Mouse (Mus musculus) gonadal fat pad, adult 2 months (tissue): ENCODE results near the gene Znrf3. TPM values are rescaled to one million over a fixed set of nuclear protein-coding genes. Genes with fewer than 3 reads are reported as not detected.
A peak's percentile ranks its signal among the peaks of the same experiment; 100 is the strongest.

ENCODE experiments used
- DNase-seq: peaks from one replicate; pipeline ENCODE4 v3.0.0-alpha.2; 2012; ENCODE audit warnings: low read depth
- polyA plus RNA-seq: library from polyadenylated mRNA; depleted of rRNA; stranded (reverse); fragments of >200 nt; gene quantifications from 2 replicates; pipeline ENCODE4 v1.2.3, GENCODE M21; 2012

The Znrf3 gene
- polyA plus RNA-seq, 1 experiment = 7.2 TPM

DNA sequence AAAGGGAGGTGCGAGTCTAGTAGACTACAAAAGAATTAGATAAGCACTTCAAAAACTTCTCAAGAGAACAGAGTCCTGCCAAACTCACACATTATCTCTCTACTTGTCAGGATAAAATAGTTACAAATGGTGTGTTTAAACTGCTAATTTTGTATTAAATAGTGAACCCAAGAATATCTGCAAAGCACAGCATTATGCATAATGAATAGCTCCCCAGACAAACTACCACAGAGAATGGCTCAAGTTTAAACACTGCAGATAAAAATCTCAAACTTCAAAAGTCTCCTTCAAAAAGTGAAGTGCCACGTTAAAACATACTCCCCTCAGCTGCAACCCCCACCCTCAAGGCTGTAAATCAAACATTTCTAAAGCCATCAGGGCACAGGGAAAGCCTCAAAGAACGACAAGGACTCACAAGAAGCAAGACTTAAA lies 2.0 kb downstream of the Znrf3 start:
- no peak for DNase-seq

DNA sequence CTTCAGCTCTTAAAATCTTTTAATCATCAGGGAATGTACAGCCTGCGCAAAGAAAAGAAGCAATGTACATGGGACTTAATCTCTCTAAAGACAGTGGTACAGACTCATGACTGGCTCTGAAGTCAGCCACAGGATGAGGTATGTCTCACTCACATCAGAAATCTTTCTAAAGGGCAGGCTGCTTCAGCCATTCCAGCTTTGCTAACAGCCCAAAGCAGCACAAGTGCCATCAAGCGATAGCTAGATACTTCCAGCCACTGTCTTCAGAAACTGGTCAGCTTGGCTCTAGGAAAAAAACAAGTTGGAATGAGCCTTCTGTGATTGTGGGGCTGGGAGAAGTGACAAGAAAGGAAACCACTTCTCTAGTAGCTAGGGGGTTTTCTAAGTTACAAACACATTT lies 7.0 kb downstream of the Znrf3 start:
- no peak for DNase-seq

DNA sequence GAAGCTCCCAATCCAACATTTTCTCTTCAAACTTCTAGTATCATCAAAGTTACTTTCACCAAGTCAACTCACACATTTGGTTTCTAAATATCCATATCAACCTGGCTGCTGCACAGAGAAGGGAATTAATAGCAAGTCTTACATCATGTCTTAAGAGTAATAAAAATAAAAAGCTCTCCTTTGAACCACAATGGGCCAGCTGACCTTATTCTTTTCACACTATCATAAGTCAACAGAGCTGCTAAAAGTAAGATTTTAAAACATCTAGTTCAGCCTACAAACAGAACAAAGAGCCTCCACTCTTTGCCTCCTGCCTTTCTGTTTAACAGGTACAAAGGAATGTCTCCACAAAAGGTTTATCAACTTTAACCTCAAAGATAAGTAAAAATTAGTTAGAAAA lies 7.7 kb downstream of the Znrf3 start:
- no peak for DNase-seq

DNA sequence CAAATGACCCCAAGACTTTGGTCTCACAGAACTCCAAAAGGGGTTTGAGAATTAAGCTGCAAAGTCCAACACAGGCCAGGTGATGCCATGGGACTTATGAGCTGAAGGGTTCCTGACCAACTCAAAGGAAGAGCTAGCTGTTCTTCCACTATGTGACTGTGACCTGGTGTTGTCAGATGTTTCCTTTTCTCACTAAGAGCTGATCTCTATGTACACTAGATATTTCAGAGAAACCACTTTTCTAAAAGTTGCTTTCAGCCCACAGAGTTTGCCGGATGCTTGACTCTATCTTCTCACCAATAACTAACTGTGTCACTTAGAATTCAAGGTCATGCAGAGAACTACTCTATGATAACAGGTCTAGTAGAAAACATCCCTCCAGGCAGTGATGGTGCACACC lies 9.2 kb downstream of the Znrf3 start:
- DNase-seq = no peak

DNA sequence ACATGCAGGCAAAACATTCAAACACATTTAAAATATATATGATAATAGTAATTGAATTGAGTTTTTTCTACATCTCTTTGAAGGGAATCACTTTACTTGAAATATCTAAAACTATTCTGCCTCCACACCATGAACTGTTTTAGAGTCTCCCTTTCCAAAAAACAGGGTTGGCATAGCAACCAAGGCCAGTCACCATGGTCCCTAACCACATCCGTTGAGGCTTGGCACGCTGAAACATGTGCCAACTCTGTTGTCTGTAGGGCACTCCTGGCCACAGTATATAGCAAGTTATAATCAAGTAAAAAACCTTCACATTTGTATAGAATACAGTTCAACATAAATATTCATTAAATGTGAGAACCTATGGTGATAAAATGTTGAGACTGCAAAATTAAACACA lies 12.3 kb downstream of the Znrf3 start:
- no peak for DNase-seq

DNA sequence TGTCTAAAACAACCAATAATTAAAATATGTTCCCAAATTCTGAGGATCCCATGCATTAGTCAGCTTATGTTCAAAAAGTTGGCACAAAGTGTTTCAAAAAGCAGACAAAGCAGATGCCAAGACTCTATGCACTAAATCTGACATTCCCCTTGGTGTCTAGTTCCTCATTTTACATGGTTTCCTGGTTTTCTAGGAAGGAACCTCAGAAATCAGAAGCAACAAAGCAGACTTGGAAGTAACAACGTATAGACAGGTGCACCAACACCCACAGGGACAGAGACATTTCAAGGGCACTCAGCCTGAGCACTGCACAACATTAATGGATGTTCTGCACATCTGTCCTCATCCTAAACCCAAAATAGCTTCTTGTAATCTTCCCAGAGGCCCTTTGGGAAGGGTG lies 13.8 kb downstream of the Znrf3 start:
- no peak for DNase-seq

DNA sequence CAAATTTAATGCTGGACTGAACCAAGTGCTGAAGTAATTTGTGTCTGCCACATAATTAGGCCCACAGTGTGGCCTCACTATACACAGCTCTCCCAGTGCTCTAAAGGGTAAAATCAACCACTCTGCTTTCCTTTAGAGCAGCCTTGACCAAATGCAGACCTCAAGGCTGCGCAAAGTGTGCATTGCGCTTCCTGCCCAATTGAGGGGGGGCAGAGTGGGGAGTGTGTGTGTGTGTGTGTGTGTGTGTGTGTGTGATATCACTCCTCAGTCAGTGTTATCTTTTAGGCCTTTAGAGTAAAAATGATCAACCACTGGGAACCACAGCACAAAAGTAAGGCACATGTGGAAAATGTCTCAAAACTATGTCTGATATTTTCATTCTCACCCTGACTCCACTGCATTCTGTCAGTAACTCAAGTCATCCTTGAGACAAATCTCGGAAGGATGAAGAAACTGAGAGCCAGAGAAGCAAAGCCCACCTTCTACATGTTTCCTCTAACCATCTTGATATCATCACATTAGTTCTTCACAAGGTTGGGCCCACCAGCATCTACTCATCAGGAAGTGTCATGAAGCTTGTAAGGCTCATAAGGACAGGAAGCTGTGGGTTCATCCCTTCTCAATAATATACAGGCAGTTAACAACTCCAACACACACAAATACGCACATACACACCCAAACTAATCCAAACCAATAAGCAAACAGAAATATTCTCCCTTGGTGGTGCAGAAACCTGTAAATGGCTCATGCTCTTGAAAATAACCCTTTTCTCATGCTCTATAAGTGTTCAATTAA lies 15.1 kb downstream of the Znrf3 start:
- no peak for DNase-seq

DNA sequence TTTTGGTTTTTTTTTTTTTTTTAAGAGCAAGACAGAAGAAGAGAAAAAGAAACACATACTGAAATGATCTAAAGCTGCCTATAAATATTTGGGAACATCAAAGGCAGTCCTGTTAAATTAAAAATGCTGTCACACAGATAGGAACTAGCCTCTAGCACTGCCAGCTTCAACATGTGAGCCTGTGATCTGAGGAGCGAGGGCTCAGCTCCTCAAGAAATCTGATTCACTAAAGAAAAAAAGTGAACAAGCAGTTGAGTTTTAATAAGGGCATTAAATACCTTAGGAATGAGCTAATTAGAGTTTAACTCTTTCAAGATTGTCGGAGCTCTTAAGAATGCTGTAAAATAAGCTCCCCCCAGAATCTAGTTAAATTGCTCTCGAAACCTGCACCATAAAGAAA lies 17.4 kb downstream of the Znrf3 start:
- DNase-seq = no peak

DNA sequence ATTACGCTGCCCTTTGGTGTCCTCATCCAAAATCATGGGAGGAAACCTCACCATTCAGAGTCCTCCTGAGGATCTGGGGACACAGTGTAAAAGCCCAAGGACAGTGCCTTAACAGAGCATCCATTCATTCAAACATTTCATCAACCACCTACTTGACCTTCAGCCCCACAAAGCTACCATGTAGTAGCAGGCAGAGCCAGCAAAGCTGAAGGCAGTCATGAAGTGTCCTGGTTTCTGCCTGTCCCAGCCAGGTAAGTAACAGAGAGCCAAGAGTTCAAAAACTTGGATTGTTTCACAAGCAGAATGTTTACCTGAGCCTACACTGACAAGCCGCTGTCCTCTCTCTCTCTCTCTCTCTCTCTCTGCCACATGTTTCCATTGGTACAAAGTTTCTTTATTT lies 18.3 kb downstream of the Znrf3 start:
- DNase-seq = peak; percentile 65

DNA sequence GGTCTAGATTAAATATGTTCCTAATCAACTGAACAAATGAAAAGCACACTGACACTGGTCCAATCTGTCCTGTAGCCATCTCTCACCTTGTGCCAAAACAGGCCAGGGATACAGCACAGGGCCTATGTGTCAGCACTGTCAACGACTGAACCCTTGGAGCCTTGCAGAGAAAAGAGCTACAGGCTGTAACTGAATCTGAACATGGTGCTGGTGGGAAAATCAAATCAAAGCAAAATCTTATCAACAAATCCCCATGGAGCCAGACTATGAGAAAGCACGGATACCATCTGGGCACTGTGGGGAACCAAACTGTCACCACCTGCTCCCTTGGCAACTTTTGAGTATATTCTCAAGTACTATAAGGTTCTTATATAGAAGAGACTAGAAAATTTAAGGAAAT lies 19.5 kb downstream of the Znrf3 start:
- DNase-seq = no peak

DNA sequence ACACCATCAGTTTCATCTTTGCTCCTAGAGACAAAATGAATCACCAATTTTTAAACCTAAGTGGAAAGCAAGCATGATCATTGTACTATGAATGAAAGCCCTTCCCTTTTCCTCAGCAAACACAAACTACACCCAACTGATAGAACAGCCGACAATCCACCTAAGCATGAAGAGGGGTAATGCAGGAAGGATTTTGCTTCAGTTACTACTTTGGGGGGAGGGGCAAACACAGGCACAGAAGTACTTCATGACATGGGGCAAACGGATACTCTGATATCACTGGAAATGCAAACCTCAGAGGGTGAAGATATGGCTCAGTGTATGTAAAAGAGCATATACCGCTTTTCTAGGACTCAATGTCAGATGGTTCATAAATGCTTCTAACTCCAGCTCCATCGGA lies 20.5 kb downstream of the Znrf3 start:
- no peak for DNase-seq

DNA sequence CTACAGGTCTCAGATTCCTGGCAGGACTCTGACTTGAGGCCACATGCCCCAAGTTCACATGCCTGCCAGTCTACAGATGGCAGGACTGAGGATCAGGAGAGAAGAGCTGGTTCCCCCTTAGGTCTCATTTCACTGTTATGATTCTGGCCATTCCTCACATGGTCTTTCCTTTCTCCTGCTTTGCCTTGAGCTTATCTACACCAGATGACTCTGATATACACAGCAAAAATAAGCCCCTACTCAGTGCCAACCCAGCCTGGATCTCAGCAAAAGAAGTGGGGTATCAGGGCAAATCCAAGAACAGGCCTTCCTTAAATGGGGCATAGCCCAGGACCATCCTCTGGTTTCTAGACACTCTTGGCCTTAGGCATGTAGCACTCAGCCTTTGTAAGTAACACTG lies 21.6 kb downstream of the Znrf3 start:
- no peak for DNase-seq

DNA sequence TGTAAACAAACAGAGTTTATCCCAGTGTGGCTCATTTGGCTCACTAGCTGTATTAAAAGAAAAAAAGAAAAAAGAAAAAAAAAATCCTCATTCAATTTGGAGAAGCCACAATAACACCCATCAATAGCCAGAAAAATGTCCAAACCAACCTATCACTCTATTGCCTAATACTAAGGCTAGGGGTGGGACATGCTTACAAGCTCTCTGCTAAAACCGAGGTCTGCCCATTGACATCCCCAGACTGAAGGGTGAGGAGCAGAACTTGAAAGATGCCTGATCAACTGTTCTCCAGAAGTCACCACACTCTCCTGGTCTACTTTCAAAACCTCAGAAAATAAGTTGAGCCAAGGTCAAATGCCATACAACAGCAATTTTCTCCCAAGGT lies 22.4 kb downstream of the Znrf3 start:
- no peak for DNase-seq

DNA sequence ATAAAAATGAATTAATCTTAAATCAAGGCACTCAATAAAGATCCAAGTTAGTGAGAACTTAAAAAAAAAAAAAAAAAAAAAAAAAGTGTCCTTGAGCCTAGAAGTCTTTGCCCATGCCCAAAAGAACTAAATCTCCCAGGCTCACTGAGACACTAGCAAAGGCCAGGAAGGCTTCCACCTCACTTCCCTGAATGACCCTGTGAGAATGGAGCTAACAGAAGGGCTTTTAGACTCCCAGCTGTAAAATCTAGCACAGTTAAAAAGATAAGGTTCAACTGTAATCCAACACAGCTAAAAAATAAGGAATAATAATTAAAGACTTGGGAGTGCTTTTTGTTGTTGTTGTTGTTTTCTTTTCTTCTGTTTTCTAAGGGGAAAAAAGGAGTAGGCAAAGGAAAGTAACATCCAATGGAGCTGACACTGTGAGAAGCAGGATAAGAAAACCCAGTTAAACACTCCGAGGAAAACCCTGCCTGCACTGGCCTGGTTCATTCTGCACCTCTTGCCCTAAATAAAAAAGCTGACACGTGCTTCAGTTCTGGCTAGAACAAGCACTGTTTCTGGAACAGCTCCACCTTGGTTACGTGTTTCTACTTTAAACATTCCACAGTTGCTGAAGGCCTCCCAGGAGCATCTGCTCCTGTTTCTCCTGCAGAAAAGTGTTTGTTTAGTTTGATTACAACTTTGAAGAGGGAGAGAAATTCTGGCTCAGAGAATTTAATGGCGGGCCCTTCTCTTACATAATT lies 23.0 kb downstream of the Znrf3 start:
- no peak for DNase-seq

DNA sequence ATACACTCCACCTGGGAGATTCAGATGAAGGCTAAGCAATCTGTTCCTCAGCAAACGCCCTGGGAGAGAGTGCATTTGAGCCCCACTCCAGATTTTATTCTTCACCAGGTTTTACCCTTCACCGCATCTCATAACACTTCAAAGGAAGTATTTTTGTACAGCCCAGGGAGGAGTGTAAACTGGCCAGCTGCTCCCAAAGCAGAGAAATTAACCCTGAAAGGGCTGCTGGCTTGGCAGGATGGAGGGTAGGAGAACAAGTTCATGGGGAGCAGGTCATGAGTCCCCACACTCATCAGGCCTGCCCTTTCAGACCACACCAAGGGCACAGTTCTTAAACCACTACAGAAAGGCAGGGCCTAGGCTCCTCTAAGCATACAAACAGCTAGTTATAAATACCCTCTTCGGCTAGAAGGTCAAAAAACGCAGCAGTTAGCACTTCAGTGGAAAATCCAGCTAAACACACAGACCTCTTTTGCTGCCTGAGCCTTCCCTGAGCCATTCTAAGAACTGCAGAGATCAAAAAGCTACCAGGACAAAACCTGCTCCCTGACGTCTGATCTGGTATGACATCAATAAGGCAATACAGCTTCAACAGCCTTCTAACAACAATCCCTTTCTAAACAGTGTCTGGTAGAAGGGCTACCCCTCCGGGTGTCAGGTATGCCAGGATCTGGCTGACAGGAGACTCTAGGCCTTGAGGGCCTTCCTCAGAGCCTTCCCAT lies 28.9 kb downstream of the Znrf3 start:
- DNase-seq = no peak

DNA sequence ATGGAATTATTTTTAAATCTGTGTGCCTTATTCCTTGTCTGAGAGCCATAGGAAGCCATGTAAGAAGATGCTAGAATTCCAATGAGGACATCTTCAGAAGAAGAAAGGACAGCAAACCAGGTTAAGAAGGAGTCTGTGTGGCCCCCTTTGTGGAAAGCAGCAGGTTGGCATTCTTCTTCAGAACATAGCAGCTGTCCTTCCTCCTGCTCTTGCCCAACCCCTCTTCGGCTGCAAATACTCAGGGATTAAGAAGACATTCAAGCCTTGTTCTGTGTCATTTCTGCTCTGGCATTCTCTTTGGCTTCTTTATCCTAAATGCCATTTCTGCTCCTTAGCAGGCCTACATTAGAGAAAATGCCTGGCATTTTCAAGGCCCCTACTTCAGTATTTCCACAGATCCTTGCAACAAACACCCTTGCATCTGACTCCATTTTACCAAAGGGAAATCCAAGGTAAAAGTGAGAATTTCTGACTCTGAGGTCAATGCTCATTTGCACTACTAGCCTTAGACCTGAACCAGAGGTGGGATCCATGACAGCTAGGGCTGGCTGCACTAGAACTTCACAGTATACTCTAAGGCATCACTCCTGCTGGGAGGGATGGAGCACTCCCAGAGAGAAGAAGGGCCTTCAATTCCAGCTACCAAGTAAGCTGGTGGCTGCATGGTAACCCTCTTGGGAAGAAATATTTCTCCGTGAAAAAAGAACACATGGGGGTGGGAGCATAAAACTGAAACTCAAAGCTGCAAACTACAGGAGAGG lies 29.6 kb downstream of the Znrf3 start:
- DNase-seq = no peak

DNA sequence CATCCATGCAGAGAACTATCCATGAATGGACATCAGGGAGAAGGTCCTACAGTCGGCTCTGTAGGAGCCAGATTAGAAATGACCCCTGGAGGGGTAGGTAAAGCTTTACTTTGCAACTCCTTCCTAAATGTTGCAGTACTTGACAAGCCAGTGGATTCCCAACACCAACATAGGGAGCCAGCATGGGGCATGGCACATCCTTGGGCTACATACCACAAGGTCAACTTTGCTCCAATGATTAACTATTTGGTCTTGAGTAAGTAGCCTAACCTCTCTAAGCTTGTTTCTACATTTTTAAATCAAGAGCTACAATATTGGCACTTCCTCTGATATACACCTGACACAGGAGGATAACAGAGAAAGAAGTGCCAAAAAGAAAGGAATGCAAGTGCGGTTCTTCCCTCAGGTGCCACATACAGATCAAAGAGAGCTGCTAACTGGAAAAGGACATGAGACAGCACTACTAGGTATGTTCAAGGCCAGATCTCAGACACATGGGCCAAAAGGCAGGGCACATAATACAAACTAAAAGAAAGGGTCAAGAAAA lies 31.9 kb downstream of the Znrf3 start:
- no peak for DNase-seq

DNA sequence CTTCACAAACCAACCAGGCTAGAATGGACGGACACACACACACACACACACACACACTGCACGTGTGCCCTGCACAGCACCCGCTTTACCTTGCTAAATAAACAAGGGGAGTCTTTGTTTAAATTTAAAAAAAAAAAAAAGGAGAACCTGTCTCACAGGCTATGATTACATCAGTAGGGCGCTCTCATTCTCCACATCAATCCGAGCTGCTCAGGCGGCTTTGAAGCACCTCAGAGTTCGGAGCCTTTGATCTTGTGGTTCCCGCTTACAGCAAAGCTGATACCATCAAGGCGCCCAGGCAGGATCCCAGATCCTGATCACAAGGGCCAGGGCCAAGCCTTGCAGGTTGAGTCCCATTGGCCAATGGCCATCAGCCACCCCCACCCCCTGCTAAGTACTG lies 33.1 kb downstream of the Znrf3 start:
- no peak for DNase-seq

DNA sequence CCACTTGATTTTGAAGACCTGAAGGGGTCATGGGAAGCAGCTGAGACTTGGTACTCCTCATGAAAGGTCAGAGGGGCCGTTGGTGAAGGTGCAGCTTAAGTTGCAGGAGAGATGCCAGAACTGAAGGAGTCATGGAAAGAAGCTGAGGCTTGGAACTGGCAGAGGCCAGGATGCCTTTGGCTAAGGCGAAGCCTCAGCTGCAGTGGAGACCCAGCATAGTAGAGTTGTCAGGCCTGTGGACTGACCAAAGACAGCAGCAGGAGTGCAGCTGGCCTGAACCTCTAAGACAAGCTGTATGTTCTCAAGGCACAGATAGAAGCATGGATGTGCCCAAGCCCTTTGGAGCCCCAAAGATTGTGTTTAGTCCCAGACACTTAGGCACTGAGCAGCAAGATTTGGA lies 40.5 kb downstream of the Znrf3 start:
- DNase-seq = no peak

DNA sequence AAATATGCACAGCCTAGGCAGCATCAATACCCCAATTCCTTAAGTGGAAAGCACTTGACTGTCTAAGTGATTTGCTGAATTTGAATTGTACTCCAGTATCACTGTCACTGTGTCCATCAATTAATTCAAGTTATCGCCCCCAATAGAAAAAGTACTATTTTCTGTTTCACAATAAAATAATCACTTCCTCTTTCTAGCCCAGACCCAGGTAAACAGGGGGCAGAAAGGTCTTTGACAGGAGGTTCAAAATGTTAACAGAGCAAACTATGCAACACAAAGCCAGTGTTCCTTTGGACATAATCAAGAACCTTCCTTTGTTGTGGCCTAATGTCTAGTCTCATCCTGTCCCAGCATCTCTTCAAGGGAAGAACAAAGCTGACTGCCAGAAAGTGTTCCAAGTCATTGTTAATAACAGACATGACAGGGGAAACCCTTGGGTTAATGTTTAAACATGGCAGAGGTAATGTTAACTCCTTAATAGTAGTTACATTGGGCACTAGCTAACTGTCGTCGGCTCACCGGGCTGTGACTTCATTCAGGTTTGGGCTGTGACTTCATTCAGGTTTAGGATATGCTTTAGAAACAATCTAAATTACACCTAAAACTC lies 42.4 kb downstream of the Znrf3 start:
- DNase-seq = no peak

DNA sequence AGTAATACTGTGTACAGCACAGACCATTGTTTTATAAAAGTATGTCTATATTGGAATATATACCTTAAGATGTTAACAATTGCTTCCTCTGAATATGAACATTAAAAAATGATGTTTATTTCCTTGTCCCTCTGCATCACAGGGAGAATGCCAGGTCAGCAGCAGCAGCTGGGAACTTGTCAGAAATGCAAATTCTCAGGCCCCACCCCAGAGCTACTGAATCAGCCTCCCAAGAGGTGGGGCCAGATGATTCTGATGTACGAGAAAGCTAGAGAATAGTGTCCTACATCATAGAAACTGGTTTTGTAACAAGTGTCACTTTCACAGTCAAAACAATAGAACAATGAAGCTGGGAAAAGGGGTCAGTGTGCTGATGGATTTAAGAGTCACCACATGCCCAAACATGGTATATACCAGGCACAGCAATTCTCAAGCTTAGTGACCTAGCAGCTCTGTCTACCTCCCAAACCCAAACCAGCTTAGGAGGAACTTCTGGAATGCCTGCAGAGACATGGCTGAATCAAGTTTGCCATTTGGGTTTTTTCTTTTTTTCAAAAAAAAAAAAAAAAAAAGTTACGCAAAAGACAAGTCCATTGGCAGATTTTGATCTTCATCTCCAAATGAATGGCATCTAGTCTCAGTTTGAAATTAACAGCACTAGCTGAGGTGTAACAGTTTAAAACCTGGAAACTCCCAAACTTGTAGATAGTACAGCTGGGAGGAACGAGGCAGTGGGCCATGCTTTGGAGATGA lies 46.2 kb downstream of the Znrf3 start:
- no peak for DNase-seq
